Mouse (Mus musculus): ENCODE measurements around the gene 1700029H14Rik.

Gene 1700029H14Rik

DNA sequence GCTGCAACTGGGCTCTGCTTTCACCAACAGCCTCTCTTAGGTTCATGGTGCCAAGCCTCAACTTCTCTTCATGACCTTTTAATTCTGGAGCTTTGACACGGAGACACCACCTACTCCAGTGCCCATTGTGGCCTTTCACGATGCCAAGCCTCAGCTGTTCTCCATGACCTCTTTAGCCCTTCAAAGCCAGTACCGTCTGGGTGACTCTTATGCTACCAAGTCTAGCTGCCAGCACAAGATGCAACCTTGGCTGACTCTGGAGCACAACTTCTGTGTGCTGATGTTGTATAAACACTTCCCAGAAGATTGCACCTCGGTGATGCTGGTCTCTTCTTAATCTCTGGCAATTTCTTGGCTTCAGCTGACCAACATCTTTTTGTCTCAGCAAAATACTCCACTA is 15.8 kb downstream of the 1700029H14Rik start:
- no peak for DNase-seq (ENCODE audit: extremely low spot score, low read depth, low spot score)

DNA sequence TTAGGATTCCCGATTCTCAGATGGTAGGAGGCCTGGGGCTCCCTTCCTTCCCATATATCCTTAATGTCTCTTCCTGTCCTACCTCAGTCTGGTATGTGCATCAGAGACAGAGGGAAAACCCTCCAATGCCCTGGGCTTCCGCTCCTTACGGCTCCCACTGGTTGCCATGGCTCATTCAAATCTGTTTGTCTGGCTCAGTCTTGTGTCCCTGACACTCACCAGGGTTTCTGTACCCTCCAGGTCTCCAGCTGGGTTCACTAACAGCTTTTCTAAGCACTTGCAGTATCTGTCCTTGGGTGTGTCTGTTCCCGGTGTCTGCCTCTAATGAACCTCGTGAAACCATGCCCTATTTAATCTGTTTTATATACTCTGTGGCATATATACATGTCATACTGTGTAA is 20.7 kb downstream of the 1700029H14Rik start:
- DNase-seq (ENCODE audit: extremely low spot score, low read depth, low spot score), result no peak

DNA sequence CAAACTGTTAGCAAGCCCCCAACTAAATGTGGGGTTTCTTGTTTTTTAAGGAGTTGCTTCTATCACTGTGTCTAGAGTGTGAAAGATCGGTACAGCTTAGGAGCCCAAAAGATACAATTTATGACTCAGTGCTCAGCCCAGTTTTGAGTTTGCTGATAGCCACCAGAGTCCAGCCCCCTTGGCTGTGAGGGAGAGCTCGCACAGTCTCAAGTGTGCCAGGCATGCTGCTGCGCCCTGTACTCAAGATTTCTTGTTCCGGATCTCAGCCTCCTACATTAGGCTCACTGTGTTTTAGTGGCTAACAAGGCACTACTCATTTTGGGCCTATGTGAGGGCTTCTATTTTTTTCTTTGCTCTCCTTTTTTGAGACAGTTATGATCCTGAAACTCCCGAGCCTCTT is 22.1 kb downstream of the 1700029H14Rik start:
- DNase-seq (ENCODE audit: extremely low spot score, low read depth, low spot score), result no peak

DNA sequence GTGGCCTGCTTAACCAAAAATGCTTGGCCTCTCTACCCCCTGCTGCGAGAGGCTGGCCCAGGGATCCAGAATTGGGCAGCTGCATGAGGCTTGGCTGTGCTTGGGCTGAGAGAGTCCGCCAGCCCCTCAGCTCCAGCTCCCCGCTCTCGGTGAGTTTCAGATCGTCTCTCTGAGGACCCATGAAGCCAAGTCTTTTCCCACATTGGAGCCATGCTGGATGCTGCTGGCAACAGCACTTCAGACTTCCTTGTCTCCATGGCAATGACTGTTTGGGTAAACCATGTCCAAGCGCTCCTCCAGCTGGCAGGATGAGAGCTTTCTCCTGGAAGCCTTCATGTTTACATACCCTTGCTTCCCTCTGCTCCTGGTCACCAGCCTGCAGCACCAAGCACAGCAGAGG is 23.4 kb downstream of the 1700029H14Rik start:
- no peak for DNase-seq (ENCODE audit: extremely low spot score, low read depth, low spot score)

DNA sequence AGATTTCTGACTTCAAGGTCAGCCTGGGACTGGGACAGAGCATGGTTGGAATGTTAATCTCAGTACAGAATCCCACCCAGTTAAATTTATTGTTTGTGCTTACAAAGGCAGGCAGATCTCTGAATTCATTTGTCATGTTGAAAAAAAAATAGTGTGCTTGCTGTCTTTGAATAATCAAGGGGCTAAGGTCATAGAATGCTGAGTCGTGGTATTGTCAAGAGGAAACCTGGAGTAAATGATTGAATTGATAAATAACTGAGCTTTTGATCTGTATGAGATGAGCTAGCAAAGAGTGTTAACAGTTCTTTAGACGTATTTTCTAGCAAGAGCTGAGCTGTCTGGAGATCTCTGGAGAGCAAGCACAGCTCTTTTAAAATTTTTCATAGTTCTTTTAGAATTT is 25.2 kb downstream of the 1700029H14Rik start:
- DNase-seq (ENCODE audit: extremely low spot score, low read depth, low spot score), result no peak

DNA sequence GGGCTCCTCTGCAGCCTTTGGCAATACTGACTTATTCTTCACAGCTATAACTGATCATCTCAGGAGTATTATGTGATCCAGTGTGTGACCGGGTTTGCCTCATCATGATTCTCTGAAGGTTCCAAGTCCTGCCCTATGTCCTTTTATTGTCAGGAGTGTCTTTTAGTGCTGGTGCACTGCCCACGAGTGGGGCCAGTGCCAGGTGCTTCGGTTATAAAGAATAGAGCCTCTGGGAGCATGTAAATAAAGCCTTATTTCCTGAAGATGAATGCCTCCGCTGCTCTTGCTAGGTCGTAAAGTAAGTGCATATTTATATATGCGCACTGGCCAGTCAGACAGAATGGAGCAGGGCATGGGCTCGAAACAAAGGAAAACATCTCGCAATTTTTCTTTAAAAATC is 29.1 kb downstream of the 1700029H14Rik start:
- DNase-seq (ENCODE audit: extremely low spot score, low read depth, low spot score), result no peak

DNA sequence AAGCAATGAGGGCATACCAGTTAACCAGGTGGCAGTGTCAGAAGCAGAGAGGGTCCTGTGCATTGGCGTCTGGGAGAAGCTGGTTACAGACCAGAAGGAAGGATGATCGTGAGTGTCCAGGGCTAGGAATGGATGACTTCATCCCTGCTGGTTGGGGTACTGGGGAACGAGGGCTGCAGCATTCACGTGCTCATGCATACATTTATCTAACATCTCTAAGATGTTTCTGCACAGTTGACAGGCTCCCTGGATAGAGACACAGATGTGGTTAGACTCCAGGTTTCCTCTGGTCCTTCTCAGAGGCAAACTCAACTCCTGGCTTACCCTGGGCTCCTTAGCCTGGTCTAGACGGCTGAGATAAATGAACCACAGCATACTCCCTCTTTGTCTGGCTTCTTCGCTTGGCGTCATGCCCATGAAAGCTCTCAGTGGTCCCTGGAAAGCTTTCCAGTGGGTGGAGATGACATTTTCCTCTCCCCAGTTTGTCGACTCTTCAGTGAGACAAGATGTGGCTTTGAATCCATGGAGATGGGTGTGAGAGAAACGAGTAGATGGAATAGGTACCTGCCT is 30.6 kb downstream of the 1700029H14Rik start:
- DNase-seq (ENCODE audit: extremely low spot score, low read depth, low spot score), result no peak

DNA sequence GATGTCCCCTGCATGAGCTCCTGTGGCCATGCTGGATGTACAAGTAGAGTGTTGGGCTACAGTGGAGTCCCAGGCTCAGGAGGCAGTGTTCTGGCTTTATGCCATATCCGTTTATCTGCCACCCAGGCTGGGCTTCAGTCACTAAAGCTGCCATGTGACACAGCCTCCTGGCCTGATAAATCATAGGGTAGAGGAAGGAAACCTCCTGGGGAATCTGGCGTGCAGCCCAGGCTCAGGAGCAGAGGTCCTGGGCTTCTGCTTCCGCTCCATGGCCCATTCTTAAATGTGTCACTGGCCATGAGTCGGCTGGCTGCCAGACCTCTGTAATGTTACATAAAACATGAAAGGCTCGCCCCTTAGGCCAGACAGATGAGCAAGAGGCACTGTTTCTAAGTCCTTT is 31.3 kb downstream of the 1700029H14Rik start:
- no peak for DNase-seq (ENCODE audit: extremely low spot score, low read depth, low spot score)

DNA sequence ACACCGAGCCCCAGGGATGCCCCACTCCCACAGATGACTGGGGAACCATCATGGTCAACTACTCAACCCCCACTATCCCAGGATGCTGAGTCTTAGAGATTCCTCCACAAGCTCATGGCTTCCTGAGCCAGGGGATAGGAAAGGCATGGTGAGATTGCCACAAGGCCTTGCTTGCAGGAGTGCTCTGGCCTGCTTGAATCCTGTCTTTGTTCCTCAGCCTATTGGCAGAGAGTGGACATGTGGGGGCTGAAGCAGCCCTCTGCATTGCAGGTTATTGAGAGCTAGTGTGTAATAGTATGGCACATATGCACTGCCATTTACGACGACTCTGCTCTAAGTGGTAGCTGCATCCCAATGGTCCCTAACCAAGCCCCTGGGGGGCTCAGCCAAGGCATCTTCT is 31.9 kb downstream of the 1700029H14Rik start:
- DNase-seq (ENCODE audit: extremely low spot score, low read depth, low spot score), result no peak

DNA sequence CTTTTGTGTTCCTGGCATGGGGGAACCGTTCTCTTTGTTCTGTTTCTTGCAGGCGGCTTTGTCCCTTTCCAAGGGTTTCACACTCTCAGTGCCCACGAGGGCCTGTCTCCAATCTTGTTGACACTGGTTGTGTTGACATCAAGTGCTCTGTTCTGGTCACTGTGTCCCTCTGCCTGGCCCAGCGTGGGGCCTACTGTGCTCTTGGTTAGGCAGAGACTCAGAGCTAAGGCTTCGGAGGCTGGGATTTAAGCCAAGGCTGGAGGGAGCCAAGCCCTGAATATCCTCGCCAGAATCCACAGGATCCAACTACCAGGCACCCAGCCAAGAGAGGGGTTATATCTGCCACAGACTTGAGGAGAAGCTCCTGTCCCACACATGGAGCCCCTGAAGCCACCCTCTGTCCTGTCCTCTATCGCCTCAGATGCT is 32.4 kb downstream of the 1700029H14Rik start:
- no peak for DNase-seq (ENCODE audit: extremely low spot score, low read depth, low spot score)

DNA sequence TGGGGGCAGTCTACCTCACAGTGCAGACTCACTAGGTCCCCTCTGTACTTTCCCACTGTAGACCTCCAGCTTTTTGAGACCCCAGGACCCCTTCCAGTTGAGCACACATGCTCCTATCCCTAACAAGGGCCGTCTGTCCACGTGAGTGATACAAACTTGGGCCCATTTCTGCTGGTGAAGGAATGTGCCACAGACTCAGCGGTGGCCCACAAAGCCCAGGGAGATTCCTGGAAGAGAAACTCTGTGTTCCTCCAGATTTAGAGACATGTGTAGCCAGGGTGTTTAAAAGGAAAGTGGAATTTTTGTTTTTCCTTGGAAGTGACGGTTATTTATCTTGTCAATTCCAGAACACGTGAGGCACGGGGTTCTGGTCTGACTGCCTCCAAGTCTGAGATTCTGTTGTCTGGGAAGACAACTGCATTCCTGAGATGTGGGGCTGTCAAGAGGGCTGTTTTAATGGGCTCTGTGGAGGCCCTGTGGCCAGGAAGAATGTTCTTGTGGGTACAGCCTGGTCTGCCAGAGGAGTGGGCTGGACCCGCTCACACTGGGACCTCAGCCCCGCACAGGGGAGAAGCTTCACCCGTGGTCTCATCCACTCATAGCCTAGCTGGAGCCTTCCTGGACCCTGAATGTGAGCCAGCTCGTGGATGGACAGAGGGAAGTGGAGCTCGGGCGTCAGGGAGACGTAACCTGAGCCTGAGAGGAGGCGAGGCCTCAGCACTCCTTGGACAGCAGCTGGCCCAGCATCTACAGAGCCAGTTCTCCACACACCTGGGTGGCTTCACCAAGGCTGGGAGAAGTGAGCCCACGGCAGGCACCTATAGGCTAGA is 33.0 kb downstream of the 1700029H14Rik start:
- DNase-seq (ENCODE audit: extremely low spot score, low read depth, low spot score), result no peak

DNA sequence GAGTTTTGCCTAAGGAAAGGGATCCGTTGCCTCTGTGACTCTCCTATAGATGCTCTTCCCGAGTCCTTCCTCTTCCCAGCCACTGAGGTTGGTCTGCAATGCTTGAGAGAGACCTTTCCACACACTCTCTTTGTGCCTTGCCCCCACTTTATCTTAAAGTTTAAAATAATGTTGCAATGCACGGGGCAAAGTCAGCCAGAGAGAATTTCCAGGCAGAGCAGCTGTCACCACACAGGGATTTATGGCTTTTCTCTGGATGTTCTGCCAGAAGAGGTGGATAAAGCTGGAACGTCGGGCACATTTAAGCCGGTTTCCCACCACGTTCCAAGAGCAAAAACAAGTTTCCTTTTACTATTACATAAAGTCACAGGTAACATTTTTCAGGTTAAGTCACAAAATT is 40.9 kb downstream of the 1700029H14Rik start:
- DNase-seq (ENCODE audit: extremely low spot score, low read depth, low spot score), result no peak

DNA sequence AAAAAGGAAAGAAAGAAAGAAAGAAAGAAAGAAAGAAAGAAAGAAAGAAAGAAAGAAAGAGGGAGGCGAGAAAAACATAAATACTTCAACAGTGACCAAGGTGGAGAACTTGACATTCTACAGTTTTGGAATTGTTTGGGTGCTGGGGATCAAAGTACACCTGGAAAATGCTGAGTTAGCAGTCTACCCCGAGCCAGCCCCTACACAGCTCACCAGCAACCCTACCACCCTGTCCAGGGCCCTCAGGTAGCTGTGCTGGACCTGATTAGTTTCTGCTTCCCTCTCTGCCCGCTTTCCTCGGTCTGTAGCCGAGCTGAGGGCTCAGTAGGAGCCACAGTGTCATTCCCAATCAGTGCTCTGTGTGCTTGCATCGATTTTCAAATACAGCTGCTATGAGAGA is 41.9 kb downstream of the 1700029H14Rik start:
- DNase-seq (ENCODE audit: extremely low spot score, low read depth, low spot score), result no peak

DNA sequence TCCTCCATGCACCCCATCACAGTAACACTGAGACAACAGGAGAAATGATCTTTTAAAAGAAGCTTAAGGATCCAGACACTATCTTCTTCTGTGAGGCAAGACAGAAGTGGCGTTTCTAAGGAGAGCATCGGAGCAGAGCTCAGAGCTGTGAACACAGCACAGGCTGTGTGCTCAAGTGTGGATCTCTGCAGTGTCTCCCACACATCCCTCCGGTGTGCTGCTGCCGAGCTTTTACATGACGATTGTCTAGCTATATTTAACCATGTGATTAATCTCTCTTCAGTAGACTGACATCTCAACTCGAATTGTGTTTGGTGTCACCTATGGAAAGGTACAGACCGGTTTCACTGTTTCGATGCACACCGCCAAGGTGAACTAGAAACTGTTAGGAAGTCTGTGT is 42.8 kb downstream of the 1700029H14Rik start:
- no peak for DNase-seq (ENCODE audit: extremely low spot score, low read depth, low spot score)

DNA sequence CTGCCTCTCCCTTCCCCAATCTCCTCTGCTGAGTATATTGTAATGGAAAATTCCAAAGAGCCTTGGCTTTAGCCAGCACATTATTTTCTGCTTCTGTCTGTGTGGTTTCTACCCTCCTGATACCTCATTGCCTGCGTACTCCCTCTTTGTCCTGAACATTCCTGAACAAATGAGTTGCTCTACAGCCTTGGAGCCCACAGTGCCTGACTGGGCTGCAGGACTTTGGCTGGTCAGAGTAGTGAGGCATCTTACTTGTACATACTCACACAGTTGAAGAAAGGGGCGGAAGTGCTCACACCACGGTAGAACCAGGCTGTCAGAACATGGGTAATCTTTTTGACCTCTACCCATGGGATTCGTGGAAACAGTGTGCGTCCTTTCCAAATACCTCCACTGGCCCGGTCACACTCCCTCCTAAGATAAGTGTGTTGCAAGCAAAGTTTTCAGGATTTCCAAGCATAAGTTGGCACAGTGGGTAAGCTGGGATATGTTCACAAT is 44.9 kb downstream of the 1700029H14Rik start:
- no peak for DNase-seq (ENCODE audit: extremely low spot score, low read depth, low spot score)

DNA sequence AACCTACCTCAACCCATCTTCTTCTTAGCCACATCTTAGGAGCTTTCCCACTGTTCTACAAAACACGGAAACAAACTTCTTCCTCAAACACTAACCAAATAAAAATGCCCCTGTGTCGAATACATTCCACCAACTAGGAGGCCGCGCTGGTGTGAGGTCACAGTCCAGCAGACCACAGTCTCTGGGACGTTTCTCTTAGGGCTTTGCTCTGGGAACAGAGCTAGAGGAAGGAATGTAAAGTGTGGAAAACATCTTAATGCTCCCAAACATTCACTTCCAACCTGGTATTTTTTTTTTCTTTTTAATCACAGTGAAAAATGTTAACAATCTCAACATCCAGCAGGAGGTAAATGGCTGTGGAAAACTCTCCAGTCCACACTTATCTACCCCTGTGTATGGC is 45.5 kb downstream of the 1700029H14Rik start:
- DNase-seq (ENCODE audit: extremely low spot score, low read depth, low spot score), result no peak

DNA sequence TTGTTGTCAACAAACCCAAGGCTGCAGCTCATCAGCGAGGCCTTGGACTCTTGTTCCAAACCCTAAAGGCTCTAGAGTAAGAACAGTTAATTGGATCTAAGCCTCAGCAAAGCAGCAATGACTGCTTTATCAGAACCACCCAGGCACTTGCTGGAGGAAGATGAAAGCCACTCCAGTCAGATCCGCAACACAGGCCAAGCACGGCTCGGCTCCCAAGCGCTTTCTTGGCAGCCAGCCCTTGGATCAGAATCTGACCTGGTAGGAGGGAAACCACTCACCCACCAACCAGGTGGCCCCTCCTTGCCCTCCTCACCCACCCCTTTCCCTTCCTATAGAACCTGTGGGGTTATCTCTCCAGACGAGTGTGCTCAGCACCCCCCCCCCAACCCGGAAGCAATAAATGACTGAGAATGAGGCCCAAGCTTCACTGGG is 46.2 kb downstream of the 1700029H14Rik start:
- no peak for DNase-seq (ENCODE audit: extremely low spot score, low read depth, low spot score)

DNA sequence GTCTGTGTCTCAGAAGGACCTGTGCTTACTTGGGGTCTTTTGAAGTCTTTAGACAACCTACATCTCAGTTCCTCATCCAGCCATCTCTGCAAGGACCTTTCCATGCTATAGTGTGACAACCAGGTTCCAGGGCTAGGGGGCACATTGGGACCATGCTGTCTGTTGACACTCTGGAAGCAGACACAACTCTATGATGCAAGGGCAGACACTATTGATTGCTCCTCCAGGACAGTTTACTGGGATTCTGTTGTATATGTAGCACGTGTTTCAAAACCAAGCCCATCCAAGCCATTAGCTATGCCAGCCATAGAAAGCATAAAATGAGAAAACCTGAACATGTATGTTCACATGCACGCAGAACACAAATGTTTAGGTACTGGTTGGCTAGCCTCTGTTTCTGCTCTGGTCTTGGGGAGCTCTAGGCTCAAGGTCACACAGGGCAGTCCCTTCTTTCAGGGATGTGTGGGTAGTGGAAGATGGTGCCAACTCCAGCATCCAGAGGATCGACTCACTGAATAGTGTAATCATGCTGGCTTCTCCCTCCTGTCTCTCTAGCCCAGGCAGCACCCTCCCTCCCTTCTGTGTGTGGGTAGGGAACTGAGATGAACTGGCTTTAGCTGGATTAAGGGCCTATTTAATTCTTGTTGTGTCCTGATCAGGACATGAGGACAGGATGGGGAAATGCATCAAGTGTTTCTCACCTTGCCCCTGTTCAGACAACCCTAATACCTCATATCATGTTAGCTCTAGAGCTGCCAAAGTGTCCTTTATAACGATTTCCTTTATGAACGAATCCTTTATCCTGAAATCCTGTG is 48.5 kb downstream of the 1700029H14Rik start:
- no peak for DNase-seq (ENCODE audit: extremely low spot score, low read depth, low spot score)

DNA sequence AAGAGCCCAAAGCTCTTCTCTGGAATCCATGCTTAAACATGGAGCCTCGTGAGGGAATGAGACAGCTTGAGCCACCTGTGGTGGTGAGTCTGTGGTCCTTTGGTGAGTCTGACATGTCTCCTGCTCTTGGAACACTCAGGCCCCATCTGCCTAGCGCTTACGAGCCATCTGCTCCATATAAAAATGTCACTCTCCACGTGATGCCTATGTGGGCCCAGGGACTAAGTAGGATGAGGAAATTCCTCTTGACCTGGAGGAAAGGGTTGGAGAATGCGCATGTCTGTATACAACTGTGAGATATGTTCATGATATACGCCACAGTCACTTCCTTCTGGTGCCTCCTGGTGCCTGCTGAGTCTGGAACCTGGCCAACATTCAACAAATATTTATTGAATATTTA is 49.6 kb downstream of the 1700029H14Rik start:
- DNase-seq (ENCODE audit: extremely low spot score, low read depth, low spot score), result no peak

DNA sequence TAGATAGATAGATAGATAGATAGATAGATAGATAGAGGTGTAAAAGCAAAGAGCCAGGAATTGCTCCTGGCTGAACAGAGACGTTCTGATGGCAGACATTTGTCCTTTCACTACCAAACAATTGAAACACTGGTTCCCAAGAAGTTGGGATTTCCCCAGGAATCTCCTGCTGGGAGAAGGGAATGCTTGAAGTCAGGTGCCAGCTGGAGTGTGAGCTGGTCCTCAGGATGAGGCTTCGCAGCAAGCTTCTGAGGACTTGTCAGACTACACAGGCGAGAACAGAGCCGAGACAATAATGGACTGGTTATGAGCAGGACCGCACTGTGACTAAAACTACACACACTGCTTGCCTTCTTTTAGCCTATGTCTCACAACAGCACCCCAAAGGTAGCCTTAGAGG is 50.2 kb downstream of the 1700029H14Rik start:
- no peak for DNase-seq (ENCODE audit: extremely low spot score, low read depth, low spot score)

DNA sequence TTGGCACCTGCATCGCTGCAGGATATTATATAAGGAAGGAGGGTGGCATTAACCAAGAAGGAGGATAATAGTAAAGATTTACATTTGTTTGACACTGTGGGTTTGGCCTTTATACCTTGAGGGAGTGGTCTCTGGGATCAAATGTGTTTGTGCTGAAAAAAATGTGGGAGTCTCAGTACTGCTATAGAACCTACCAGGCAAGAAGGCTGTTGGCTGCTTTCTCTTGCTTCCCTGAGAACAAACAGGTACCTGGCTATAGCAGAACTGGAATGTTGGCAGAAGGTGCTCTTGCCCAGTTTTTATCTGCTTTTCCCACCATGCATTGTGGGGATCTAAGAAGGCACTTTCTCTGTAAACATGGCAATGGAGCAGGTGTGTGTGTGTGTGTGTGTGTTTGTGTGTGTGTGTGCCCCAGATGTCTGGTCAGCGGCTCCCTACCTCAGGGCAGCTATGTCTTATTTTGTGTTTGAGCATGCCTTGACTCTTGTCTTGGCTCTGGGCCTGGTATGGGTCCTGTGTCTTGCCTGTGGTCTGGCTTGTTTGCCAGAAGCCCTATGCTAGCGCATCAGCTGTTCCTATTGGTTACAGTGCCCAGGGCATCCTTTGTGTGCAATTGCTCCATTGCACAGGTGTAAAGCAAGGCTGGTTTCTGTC is 54.9 kb downstream of the 1700029H14Rik start:
- DNase-seq (ENCODE audit: extremely low spot score, low read depth, low spot score), result no peak

All from hindlimb bud, embryonic 11.5 days (tissue).